Mouse (Mus musculus): Measurements from ENCODE around the gene Cdk19. TPM values are rescaled to one million over a fixed set of nuclear protein-coding genes. Genes with fewer than 3 reads are reported as not detected.
A peak's percentile ranks its signal among the peaks of the same experiment; 100 is the strongest.

Cdk19 gene
- total and polyA plus RNA-seq, 3 experiments = 2.8 to 8.2 TPM; not detected in 1

- Histone ChIP-seq H3K27me3 (ENCODE audit: control insufficient read depth in 1 of 2, insufficient read depth in 2 of 2, low read length in 2 of 2) (no peaks in the 10 kb centered on the region; a peak in 1 of 4 replicates), H3K4me1 (ENCODE audit: control insufficient read depth in 1 of 2, insufficient read depth in 2 of 2, low read length in 2 of 2) (peaks cover 12 to 15% of the 10 kb centered on the region in 2 experiments), H3K79me2 (ENCODE audit: control insufficient read depth, insufficient read depth, low read length, poor library complexity) (no peaks in the 10 kb centered on the region; the same call in 1 of the 2 replicates), H3K4me3 (ENCODE audit: control insufficient read depth in 1 of 2, insufficient read depth in 1 of 2, low read depth in 2 of 2, low read length in 2 of 2) (no peak overlapping the region), H3K27ac (ENCODE audit: control insufficient read depth, low read depth, low read length) (no peak overlapping the region), H3K36me3 (ENCODE audit: control insufficient read depth in 1 of 2, insufficient read depth in 2 of 2, low read length in 2 of 2) (peaks cover 0 to 13% of the 10 kb centered on the region in 2 experiments; a peak in 2 of 4 replicates), H3K9me3 (replicated peaks; ENCODE audit: insufficient read depth, low read length) (no peaks in the 10 kb centered on the region), H3K9ac (ENCODE audit: control insufficient read depth, low read depth, low read length, poor library complexity, severe bottlenecking) (no peak overlapping the region)
- TF ChIP-seq EP300 (IDR thresholded peaks at IDR 0.05; ENCODE audit: low read depth in 1 of 2, low read length in 2 of 2) = no peak
- no peak for TF ChIP-seq SMC3 (IDR thresholded peaks at IDR 0.05; ENCODE audit: low read depth, low read length)
- 0 out of 2 replicates have a peak, but pooled peaks have one; percentile 15 for TF ChIP-seq TCF12 (IDR thresholded peaks at IDR 0.05; ENCODE audit: low read depth, low read length)
- no peak for TF ChIP-seq TBP (IDR thresholded peaks at IDR 0.05; ENCODE audit: low read depth, low read length)
- DNase-seq (ENCODE audit: low read depth, low spot score) = no peak
Observed at GRCm38 (mm10) chr10:40497301-40498041, 158.1 kb downstream of the Cdk19 start.

GRCm38 (mm10) chr10:40498426-40498825 lies 159.1 kb downstream of the Cdk19 start:
- Histone ChIP-seq H3K27me3 (ENCODE audit: control insufficient read depth in 1 of 2, insufficient read depth in 2 of 2, low read length in 2 of 2) (no peaks in the 10 kb centered on the region; a peak in 1 of 4 replicates), H3K4me1 (ENCODE audit: control insufficient read depth in 1 of 2, insufficient read depth in 2 of 2, low read length in 2 of 2) (peaks cover 12 to 15% of the 10 kb centered on the region in 2 experiments), H3K4me3 (ENCODE audit: control insufficient read depth in 1 of 2, insufficient read depth in 1 of 2, low read depth in 2 of 2, low read length in 2 of 2) (no peak overlapping the region), H3K36me3 (ENCODE audit: control insufficient read depth in 1 of 2, insufficient read depth in 2 of 2, low read length in 2 of 2) (peaks cover 0 to 13% of the 10 kb centered on the region in 2 experiments; a peak in 2 of 4 replicates), H3K9me3 (replicated peaks; ENCODE audit: insufficient read depth, low read length) (no peaks in the 10 kb centered on the region), H3K79me2 (ENCODE audit: control insufficient read depth, insufficient read depth, low read length, poor library complexity) (no peaks in the 10 kb centered on the region; the same call in 1 of the 2 replicates), H3K9ac (ENCODE audit: control insufficient read depth, low read depth, low read length, poor library complexity, severe bottlenecking) (no peak overlapping the region), H3K27ac (ENCODE audit: control insufficient read depth, low read depth, low read length) (no peak overlapping the region)
- TF ChIP-seq ZMIZ1 (IDR thresholded peaks at IDR 0.05; ENCODE audit: low read depth, low read length) (no peak), ZC3H11A (IDR thresholded peaks at IDR 0.05; ENCODE audit: low read depth, low read length) (no peak), JUND (IDR thresholded peaks at IDR 0.05; ENCODE audit: low read depth, low read length) (no peak), RAD21 (IDR thresholded peaks at IDR 0.05; ENCODE audit: low read depth, low read length) (no peak), MAX (IDR thresholded peaks at IDR 0.05; ENCODE audit: low read length) (0 out of 2 replicates have a peak, but pooled peaks have one; percentile 22), SIN3A (IDR thresholded peaks at IDR 0.05; ENCODE audit: low read length) (peak; percentile 43; the same call in 1 of the 2 replicates), TBP (IDR thresholded peaks at IDR 0.05; ENCODE audit: low read depth, low read length) (no peak), GATA1 (IDR thresholded peaks at IDR 0.05; ENCODE audit: low read depth, low read length) (peak; percentile 75), USF2 (IDR thresholded peaks at IDR 0.05; ENCODE audit: borderline replicate concordance in 1 of 2, insufficient read depth in 1 of 2, low read depth in 1 of 2, low read length in 2 of 2) (no peak), ETS1 (IDR thresholded peaks at IDR 0.05; ENCODE audit: low read depth, low read length) (peak; percentile 53), ZKSCAN1 (IDR thresholded peaks at IDR 0.05; ENCODE audit: low read depth, low read length) (no peak), MAFK (IDR thresholded peaks at IDR 0.05; ENCODE audit: borderline replicate concordance, low read depth, low read length) (no peak), RCOR1 (IDR thresholded peaks at IDR 0.05; ENCODE audit: low read depth, low read length) (no peak), NRF1 (IDR thresholded peaks at IDR 0.05; ENCODE audit: insufficient read depth, low read depth, low read length, poor library complexity, severe bottlenecking) (no peak), TCF12 (IDR thresholded peaks at IDR 0.05; ENCODE audit: low read depth, low read length) (peak; percentile 53), HCFC1 (IDR thresholded peaks at IDR 0.05; ENCODE audit: low read depth, low read length) (no peak), MYC (IDR thresholded peaks at IDR 0.05; ENCODE audit: low read depth, low read length) (0 out of 2 replicates have a peak, but pooled peaks have one; percentile 21), EP300 (IDR thresholded peaks at IDR 0.05; ENCODE audit: low read depth in 1 of 2, low read length in 2 of 2) (peak; percentile 69 to 70; a peak in 3 of 4 replicates), TAL1 (IDR thresholded peaks at IDR 0.05; ENCODE audit: low read length) (peak; percentile 56), POLR2AphosphoS2 (IDR thresholded peaks at IDR 0.05; ENCODE audit: low read length) (no peak)
- peak; percentile 39 for DNase-seq (ENCODE audit: low read depth, low spot score)
